Mouse (Mus musculus): Measurements from ENCODE around the gene Hmg20b. TPM values are rescaled to one million over a fixed set of nuclear protein-coding genes. Genes with fewer than 3 reads are reported as not detected.

Hmg20b gene
- polyA plus RNA-seq, 1 experiment from 2014 or later, result 98.6 TPM

DNA sequence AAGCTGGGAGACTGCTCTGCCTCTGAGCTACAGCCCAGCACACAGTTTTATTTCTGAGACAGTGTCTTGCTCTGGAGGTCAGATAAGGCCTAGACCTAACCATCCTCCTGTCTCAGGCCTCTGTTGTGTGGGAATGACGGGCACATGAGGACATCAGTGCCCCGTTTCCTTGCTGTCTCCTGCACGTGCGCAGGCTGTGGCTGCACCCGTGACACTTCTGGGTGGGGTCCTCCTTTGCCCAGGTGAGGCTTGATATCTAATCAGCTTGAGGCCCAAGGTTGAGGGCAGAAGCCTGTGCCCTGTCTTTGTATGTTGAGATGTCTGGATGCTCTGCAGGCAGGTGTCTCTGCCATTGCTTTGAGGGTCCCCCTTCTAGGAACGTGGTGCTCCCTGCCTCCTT is 42.0 kb upstream of the Hmg20b start:
- Histone ChIP-seq H3K36me3 (ENCODE audit: control insufficient read depth, insufficient read depth, low read length) (peaks cover 10% of the 10 kb centered on the region), H3K4me3 (ENCODE audit: low read depth, low read length) (no peak overlapping the region), H3K9ac (replicated peaks; ENCODE audit: low read depth, low read length) (no peak overlapping the region), H3K27me3 (ENCODE audit: control insufficient read depth, insufficient read depth, low read length) (no peaks in the 10 kb centered on the region), H3K27ac (ENCODE audit: low read length) (0 out of 2 replicates have a peak overlapping the region, but pooled peaks have one; percentile 70), H3K9me3 (ENCODE audit: control insufficient read depth, low read depth, low read length) (no peaks in the 10 kb centered on the region), H3K4me1 (ENCODE audit: control insufficient read depth, insufficient read depth, low read length) (peaks cover 21% of the 10 kb centered on the region), H3K4me2 (replicated peaks; ENCODE audit: low read depth, low read length) (no peak overlapping the region)
- 85% methylated on average over 6 of the region's 6 CpGs for WGBS
- ATAC-seq (ENCODE audit: insufficient number of reproducible peaks, insufficient read depth, low FRiP score, low read depth), result no peak

DNA sequence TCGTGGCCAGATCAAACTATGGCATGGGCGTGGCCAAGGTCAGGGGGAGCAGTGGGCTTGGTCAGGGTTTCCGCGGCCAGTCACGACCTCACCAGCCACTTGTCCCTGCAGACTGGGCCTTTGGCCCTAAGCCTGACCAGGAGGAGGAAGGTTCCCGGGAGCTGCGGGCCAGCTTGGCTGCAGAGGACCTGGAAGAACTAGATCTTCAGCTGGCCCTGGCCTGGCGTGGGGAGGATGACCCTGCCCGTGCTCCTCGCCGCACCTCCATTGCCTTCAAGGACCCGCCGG is 40.3 kb upstream of the Hmg20b start:
- H3K4me1 ChIP-seq (ENCODE audit: control insufficient read depth, insufficient read depth, low read length), result peaks cover 23% of the 10 kb centered on the region
- no peaks in the 10 kb centered on the region for H3K27me3 ChIP-seq (ENCODE audit: control insufficient read depth, insufficient read depth, low read length)
- H3K36me3 ChIP-seq (ENCODE audit: control insufficient read depth, insufficient read depth, low read length), result peaks cover 25% of the 10 kb centered on the region
- no peak overlapping the region for H3K4me2 ChIP-seq (replicated peaks; ENCODE audit: low read depth, low read length)
- no peak overlapping the region for H3K9ac ChIP-seq (replicated peaks; ENCODE audit: low read depth, low read length)
- ATAC-seq (ENCODE audit: insufficient number of reproducible peaks, insufficient read depth, low FRiP score, low read depth), result no peak
- WGBS, result 86% methylated on average over 13 of the region's 13 CpGs
- no peaks in the 10 kb centered on the region for H3K9me3 ChIP-seq (ENCODE audit: control insufficient read depth, low read depth, low read length)
- H3K4me3 ChIP-seq (ENCODE audit: low read depth, low read length), result no peak overlapping the region
- no peak overlapping the region for H3K27ac ChIP-seq (ENCODE audit: low read length)

DNA sequence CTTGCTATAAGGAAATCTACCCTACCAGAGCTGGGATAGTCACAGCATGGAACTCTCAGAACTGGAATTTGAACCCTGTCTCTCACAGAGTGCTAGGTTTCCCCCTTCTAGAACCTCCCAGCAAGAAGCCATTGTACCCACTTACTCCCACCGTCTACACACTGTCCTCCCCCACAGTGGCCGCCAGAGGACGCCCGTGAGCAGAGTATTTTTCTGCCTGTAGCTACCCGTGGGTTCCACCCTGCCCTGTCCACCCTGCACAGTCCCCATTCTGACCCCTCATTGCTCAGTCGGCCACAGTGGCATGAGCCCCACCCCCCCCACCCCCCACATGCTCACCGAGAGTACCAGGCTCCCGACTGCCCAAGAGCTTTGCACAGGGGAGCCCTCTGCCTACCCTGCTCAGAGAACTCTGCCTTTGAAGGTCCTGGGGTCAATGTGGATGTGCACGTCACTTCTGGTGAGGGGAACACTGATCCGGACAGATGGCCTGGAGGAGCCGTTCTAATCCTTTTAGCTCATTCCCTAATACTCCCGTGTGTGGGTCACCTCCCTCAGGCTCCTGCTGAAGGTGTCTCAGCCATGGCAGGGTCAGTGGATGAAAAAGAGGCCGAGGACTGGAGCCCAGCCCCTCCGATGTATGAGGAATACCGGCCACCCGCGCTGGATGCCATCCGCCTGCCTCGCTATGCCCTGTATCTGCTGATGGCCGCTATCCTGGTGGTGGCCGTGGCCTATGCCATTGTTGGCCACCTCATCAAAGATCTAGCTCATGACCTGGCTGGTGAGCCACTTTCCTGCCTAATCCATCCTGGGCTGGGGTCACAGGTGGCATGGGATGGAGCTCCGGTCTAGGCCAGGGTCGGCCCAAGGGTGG is 39.8 kb upstream of the Hmg20b start:
- WGBS, result 60% methylated on average over 23 of the region's 23 CpGs
- peak; percentile 48; the same call in 1 of the 2 replicates for ATAC-seq (ENCODE audit: insufficient number of reproducible peaks, insufficient read depth, low FRiP score, low read depth)
- Histone ChIP-seq H3K4me1 (ENCODE audit: control insufficient read depth, insufficient read depth, low read length) (peaks cover 28% of the 10 kb centered on the region), H3K4me2 (replicated peaks; ENCODE audit: low read depth, low read length) (no peak overlapping the region), H3K9me3 (ENCODE audit: control insufficient read depth, low read depth, low read length) (no peaks in the 10 kb centered on the region), H3K9ac (replicated peaks; ENCODE audit: low read depth, low read length) (no peak overlapping the region), H3K27me3 (ENCODE audit: control insufficient read depth, insufficient read depth, low read length) (no peaks in the 10 kb centered on the region), H3K27ac (ENCODE audit: low read length) (no peak overlapping the region), H3K36me3 (ENCODE audit: control insufficient read depth, insufficient read depth, low read length) (peaks cover 25% of the 10 kb centered on the region), H3K4me3 (ENCODE audit: low read depth, low read length) (no peak overlapping the region)

DNA sequence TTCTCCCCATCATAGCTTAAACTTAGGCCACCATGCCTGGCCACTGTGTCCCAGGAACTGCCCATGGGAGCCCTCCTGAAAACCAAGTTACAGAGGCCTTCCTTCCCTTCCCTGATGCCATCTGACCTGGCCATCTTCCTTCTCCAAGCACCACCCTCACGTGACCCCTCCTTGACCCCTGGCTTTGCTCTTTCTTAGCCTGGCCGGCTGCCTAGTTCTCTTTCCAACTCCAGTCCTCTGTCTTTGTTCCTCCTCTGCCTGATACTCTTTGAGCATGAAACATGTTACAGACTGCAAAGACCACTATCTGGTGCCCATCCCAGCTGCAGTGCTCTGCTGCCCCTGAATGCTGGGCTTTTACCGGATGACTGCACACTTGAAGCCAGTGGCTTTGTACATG is 39.1 kb upstream of the Hmg20b start:
- no peaks in the 10 kb centered on the region for H3K27me3 ChIP-seq (ENCODE audit: control insufficient read depth, insufficient read depth, low read length)
- no peak overlapping the region for H3K9ac ChIP-seq (replicated peaks; ENCODE audit: low read depth, low read length)
- WGBS, result 53% methylated on average over 3 of the region's 3 CpGs
- no peak overlapping the region for H3K4me2 ChIP-seq (replicated peaks; ENCODE audit: low read depth, low read length)
- ATAC-seq (ENCODE audit: insufficient number of reproducible peaks, insufficient read depth, low FRiP score, low read depth), result no peak
- H3K9me3 ChIP-seq (ENCODE audit: control insufficient read depth, low read depth, low read length), result no peaks in the 10 kb centered on the region
- H3K4me1 ChIP-seq (ENCODE audit: control insufficient read depth, insufficient read depth, low read length), result peaks cover 30% of the 10 kb centered on the region
- H3K27ac ChIP-seq (ENCODE audit: low read length), result no peak overlapping the region
- H3K36me3 ChIP-seq (ENCODE audit: control insufficient read depth, insufficient read depth, low read length), result peaks cover 25% of the 10 kb centered on the region
- H3K4me3 ChIP-seq (ENCODE audit: low read depth, low read length), result no peak overlapping the region

DNA sequence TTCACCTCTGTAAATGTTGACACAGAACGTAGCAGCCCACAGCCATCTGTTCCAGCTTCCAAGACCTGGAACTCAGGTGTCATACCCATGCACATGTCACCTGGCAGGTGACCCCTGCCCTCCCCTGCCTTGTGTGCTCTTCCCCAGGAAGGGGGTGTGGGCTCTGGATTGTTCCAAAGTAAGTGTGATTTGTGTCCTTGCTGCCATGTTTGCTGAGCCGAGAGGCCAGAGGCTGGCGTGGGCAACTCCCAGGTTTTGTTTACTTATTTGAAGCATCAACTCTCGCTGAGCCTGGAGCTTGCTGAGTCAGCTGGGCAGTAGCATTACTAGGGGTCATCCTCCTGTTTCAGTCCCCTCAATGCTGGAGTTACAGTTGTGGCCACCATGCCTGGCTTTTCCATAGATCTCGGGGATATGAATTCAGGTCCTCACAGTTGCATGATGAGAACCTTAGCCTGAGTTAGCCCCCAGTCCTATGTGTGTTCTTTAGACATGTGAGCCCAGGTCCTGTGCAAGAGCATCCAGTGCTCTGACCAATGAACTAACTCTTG is 38.3 kb upstream of the Hmg20b start, which contains the start of gene Gm48552:
TSS of gene Gm48552 (plus strand) at position 501 of the 551 bp plus-strand sequence.
- H3K9me3 ChIP-seq (ENCODE audit: control insufficient read depth, low read depth, low read length), result no peaks in the 10 kb centered on the region
- peaks cover 25% of the 10 kb centered on the region for H3K36me3 ChIP-seq (ENCODE audit: control insufficient read depth, insufficient read depth, low read length)
- H3K27ac ChIP-seq (ENCODE audit: low read length), result no peak within 1 kb of the TSS
- no peak for ATAC-seq (ENCODE audit: insufficient number of reproducible peaks, insufficient read depth, low FRiP score, low read depth)
- peaks cover 26% of the 10 kb centered on the region for H3K4me1 ChIP-seq (ENCODE audit: control insufficient read depth, insufficient read depth, low read length)
- H3K9ac ChIP-seq (replicated peaks; ENCODE audit: low read depth, low read length), result no peak within 1 kb of the TSS
- H3K27me3 ChIP-seq (ENCODE audit: control insufficient read depth, insufficient read depth, low read length), result no peaks in the 10 kb centered on the region
- H3K4me3 ChIP-seq (ENCODE audit: low read depth, low read length), result no peak within 1 kb of the TSS
- 50% methylated on average over 5 of the region's 5 CpGs for WGBS
- no peak within 1 kb of the TSS for H3K4me2 ChIP-seq (replicated peaks; ENCODE audit: low read depth, low read length)

DNA sequence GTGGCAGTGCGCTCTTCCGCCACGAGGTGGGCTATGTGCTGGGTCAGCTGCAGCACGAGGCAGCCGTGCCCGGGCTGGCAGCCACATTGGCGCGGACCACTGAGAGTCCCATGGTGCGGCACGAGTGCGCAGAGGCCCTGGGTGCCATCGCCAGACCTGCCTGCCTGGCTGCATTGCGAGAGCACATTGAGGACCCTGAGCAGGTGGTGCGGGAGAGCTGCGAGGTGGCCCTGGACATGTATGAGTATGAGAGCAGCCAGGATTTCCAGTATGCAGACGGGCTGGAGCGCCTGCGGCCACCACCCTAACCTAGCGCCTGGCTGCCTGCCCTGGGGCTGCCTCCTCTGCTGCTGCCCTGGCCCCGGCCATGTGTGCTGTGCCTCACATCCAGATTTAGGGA is 37.4 kb upstream of the Hmg20b start:
- Histone ChIP-seq H3K9ac (replicated peaks; ENCODE audit: low read depth, low read length) (no peak overlapping the region), H3K27ac (ENCODE audit: low read length) (no peak overlapping the region), H3K4me2 (replicated peaks; ENCODE audit: low read depth, low read length) (no peak overlapping the region), H3K27me3 (ENCODE audit: control insufficient read depth, insufficient read depth, low read length) (no peaks in the 10 kb centered on the region), H3K36me3 (ENCODE audit: control insufficient read depth, insufficient read depth, low read length) (peaks cover 25% of the 10 kb centered on the region), H3K4me3 (ENCODE audit: low read depth, low read length) (no peak overlapping the region), H3K4me1 (ENCODE audit: control insufficient read depth, insufficient read depth, low read length) (peaks cover 18% of the 10 kb centered on the region), H3K9me3 (ENCODE audit: control insufficient read depth, low read depth, low read length) (no peaks in the 10 kb centered on the region)
- no peak for ATAC-seq (ENCODE audit: insufficient number of reproducible peaks, insufficient read depth, low FRiP score, low read depth)
- WGBS, result 94% methylated on average over 20 of the region's 20 CpGs

DNA sequence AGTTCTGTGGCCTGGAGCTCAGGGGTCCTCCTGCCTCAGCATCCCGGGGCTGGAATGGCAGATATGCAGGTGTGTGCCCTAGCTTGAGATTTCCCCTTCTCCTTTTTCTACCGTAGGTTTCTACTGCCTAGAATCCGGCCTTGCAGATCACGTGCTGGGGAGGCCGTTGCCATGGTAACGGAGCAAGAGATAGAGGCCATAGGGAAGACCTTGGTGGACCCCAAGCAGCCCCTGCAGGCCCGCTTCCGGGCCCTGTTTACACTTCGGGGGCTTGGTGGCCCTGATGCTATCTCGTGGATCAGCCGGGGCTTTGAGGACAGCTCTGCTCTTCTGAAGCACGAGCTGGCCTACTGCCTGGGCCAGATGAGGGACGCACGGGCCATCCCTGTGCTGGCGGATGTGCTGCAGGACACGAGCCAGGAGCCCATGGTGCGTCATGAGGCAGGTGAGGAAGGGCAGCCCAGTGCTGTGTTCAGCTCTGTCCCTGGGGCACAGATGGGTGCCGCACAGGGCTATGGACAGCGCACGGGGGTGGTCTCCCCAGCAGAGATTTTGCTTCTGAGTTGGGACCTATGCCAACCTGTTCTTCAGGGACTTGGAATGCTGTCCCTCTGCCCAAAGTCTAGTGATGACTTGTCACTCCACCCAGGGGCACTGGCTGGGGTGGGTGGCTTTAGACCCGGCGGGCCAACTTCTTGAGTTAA is 35.5 kb upstream of the Hmg20b start:
- Histone ChIP-seq H3K36me3 (ENCODE audit: control insufficient read depth, insufficient read depth, low read length) (peaks cover 25% of the 10 kb centered on the region), H3K9ac (replicated peaks; ENCODE audit: low read depth, low read length) (no peak overlapping the region), H3K27me3 (ENCODE audit: control insufficient read depth, insufficient read depth, low read length) (no peaks in the 10 kb centered on the region), H3K4me1 (ENCODE audit: control insufficient read depth, insufficient read depth, low read length) (peaks cover 17% of the 10 kb centered on the region), H3K9me3 (ENCODE audit: control insufficient read depth, low read depth, low read length) (no peaks in the 10 kb centered on the region), H3K4me2 (replicated peaks; ENCODE audit: low read depth, low read length) (0 out of 2 replicates have a peak overlapping the region, but pooled peaks have one; percentile 80), H3K27ac (ENCODE audit: low read length) (no peak overlapping the region), H3K4me3 (ENCODE audit: low read depth, low read length) (peak overlapping the region; percentile 96; the same call in 1 of the 2 replicates)
- 73% methylated on average over 22 of the region's 22 CpGs for WGBS
- no peak for ATAC-seq (ENCODE audit: insufficient number of reproducible peaks, insufficient read depth, low FRiP score, low read depth)

DNA sequence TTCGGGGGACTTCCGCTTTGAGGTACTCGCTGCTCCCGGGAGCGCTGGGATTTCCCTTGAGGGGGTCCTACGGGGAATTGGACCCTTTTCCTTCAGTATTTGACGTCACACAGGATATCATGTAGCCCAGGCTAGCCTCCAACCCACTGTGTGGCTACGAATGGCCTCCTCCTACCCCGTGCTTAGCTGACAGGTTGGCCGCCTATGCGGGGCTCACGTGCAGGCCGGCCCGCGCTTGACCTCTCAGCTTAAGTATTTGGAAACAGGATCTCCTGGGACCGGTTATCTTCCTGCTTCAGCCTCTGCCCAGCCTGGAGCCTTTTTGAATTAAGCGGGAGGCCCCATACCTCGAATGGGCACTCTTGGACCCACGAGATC is 34.3 kb upstream of the Hmg20b start:
- H3K9me3 ChIP-seq (ENCODE audit: control insufficient read depth, low read depth, low read length), result no peaks in the 10 kb centered on the region
- peak overlapping the region; percentile 80 for H3K9ac ChIP-seq (replicated peaks; ENCODE audit: low read depth, low read length)
- WGBS, result 0% methylated on average over 19 of the region's 19 CpGs
- H3K4me3 ChIP-seq (ENCODE audit: low read depth, low read length), result peak overlapping the region; percentile 96
- peaks cover 13% of the 10 kb centered on the region for H3K4me1 ChIP-seq (ENCODE audit: control insufficient read depth, insufficient read depth, low read length)
- H3K27ac ChIP-seq (ENCODE audit: low read length), result peak overlapping the region; percentile 79; the same call in 1 of the 2 replicates
- H3K27me3 ChIP-seq (ENCODE audit: control insufficient read depth, insufficient read depth, low read length), result no peaks in the 10 kb centered on the region
- no peak for ATAC-seq (ENCODE audit: insufficient number of reproducible peaks, insufficient read depth, low FRiP score, low read depth)
- H3K4me2 ChIP-seq (replicated peaks; ENCODE audit: low read depth, low read length), result peak overlapping the region; percentile 80
- peaks cover 25% of the 10 kb centered on the region for H3K36me3 ChIP-seq (ENCODE audit: control insufficient read depth, insufficient read depth, low read length)

Measured in stomach, embryonic 14.5 days (tissue).